Mouse (Mus musculus): Measurements from ENCODE around the gene Tbc1d5. TPM values are rescaled to one million over a fixed set of nuclear protein-coding genes. Genes with fewer than 3 reads are reported as not detected.

The Tbc1d5 gene
- polyA plus RNA-seq, 1 experiment from 2014 or later, result 10.2 TPM

DNA sequence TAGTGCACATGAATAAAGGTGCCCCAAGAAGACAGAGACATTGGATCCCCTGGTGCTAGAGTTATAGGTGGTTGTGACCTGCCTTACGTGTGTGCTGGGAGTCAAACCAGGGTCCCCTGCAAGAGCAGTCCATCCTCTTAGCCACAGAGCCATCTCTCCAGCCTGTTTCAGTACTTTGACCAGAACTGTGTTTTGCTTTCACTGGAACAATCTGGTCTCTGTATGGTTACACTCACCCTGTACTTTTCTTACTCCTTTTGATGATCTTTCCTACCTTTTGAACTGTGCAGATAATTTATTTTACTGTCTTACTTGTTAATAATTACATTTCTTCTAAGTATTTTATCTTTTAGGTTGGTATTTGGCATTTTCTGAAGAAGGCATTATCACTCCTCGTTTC is 387.5 kb downstream of the Tbc1d5 start:
- H3K27ac ChIP-seq, result no peak overlapping the region
- no peaks in the 10 kb centered on the region for H3K36me3 ChIP-seq
- 92% methylated on average over 2 of the region's 2 CpGs for WGBS
- H3K4me2 ChIP-seq, result no peak overlapping the region
- no peaks in the 10 kb centered on the region for H3K27me3 ChIP-seq
- no peak for ATAC-seq (ENCODE audit: insufficient number of reproducible peaks, insufficient read depth, low FRiP score, low TSS enrichment, low read depth)
- H3K4me3 ChIP-seq (replicated peaks), result no peak overlapping the region
- H3K4me1 ChIP-seq (replicated peaks), result no peaks in the 10 kb centered on the region
- no peak overlapping the region for H3K9ac ChIP-seq (replicated peaks)
- no peaks in the 10 kb centered on the region for H3K9me3 ChIP-seq

DNA sequence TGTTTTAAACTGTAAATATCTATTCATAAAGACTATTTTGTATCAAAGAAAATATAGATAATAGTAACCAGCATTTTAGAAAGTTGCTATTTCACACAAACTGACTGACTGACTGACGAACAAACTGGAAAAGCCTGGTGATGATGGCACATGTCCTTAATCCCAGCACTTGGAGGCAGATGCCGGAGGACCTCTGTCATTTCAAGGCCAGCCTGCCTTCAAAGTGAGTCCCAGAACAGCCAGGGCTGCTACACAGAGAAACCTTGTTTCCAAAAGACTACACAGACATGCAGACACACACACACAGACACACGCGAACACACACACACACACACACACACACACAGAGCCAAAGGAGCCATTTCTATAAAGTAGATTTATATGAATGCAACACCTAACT is 390.3 kb downstream of the Tbc1d5 start:
- no peak for ATAC-seq (ENCODE audit: insufficient number of reproducible peaks, insufficient read depth, low FRiP score, low TSS enrichment, low read depth)
- Histone ChIP-seq H3K4me2 (no peak overlapping the region), H3K4me3 (replicated peaks) (no peak overlapping the region), H3K27ac (no peak overlapping the region), H3K9me3 (no peaks in the 10 kb centered on the region), H3K36me3 (no peaks in the 10 kb centered on the region), H3K27me3 (no peaks in the 10 kb centered on the region), H3K4me1 (replicated peaks) (no peaks in the 10 kb centered on the region), H3K9ac (replicated peaks) (no peak overlapping the region)
- 87% methylated on average over 4 of the region's 4 CpGs for WGBS

DNA sequence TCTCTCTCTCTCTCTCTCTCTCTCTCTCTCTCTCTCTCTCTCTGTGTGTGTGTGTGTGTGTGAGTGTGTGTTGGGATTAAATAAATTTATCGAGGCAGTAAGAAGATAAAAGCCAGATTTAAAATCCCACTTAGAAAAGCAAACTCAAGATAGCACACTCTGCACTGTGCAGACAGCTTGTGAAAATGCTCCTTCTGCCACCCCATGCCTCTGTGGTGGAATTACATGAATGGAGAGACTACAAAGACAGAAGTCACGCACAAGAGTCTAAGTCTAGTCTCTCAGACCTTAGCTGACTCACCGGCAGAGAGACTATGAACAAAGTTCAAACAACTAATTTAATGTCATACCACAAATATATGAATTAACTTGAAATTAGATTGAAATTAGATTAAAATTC is 403.9 kb downstream of the Tbc1d5 start:
- ATAC-seq (ENCODE audit: insufficient number of reproducible peaks, insufficient read depth, low FRiP score, low TSS enrichment, low read depth), result no peak
- 80% methylated on average over 3 of the region's 3 CpGs for WGBS
- no peaks in the 10 kb centered on the region for H3K27me3 ChIP-seq
- H3K36me3 ChIP-seq, result no peaks in the 10 kb centered on the region
- H3K4me2 ChIP-seq, result no peak overlapping the region
- no peaks in the 10 kb centered on the region for H3K9me3 ChIP-seq
- no peak overlapping the region for H3K4me3 ChIP-seq (replicated peaks)
- H3K4me1 ChIP-seq (replicated peaks), result no peaks in the 10 kb centered on the region
- H3K9ac ChIP-seq (replicated peaks), result no peak overlapping the region
- H3K27ac ChIP-seq, result no peak overlapping the region

DNA sequence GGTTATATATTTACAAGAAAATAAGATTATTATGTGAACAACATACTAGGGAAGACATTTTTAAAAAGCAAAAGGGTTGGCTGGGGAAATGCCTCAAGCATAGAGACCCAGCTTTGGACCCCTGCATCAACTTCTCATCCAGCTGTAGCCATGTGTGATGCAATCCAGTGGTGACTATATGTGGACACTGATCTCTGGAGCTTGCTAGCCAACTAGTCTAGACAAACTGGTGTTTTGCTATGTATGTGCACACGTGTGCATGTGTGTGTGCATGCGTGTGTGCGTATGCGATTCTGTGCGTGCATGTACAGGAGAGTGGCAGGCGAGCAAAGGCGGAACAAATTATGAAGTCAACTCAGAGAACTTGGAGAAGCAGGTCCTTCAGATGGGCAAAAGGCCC is 414.8 kb downstream of the Tbc1d5 start:
- Histone ChIP-seq H3K9ac (replicated peaks) (no peak overlapping the region), H3K27me3 (no peaks in the 10 kb centered on the region), H3K4me1 (replicated peaks) (no peaks in the 10 kb centered on the region), H3K4me3 (replicated peaks) (no peak overlapping the region), H3K9me3 (no peaks in the 10 kb centered on the region), H3K4me2 (no peak overlapping the region), H3K36me3 (no peaks in the 10 kb centered on the region), H3K27ac (no peak overlapping the region)
- ATAC-seq (ENCODE audit: insufficient number of reproducible peaks, insufficient read depth, low FRiP score, low TSS enrichment, low read depth), result no peak
- 90% methylated on average over 7 of the region's 7 CpGs for WGBS

DNA sequence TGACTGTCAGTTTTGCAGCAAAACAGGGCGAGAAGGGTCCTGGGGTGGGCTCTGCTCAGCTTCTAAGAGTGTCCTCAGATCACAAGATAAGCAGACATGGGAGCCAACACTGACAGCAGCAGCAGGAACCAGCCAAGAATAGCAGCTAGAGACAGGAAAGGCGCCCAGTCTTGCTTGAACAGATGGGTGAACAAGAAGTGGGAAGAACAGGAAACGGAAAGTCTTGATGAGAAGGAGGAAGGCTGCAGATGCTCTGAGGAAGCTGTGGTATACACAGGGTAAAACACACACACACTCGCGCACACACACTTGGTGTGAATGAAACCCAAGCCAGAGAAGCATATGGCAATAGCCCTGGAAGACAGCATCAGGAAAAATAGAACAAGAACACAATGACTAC is 415.7 kb downstream of the Tbc1d5 start:
- no peaks in the 10 kb centered on the region for H3K9me3 ChIP-seq
- no peak overlapping the region for H3K4me3 ChIP-seq (replicated peaks)
- WGBS, result 88% methylated on average over 5 of the region's 5 CpGs
- no peak overlapping the region for H3K27ac ChIP-seq
- H3K4me2 ChIP-seq, result no peak overlapping the region
- H3K9ac ChIP-seq (replicated peaks), result no peak overlapping the region
- H3K4me1 ChIP-seq (replicated peaks), result no peaks in the 10 kb centered on the region
- no peak for ATAC-seq (ENCODE audit: insufficient number of reproducible peaks, insufficient read depth, low FRiP score, low TSS enrichment, low read depth)
- no peaks in the 10 kb centered on the region for H3K36me3 ChIP-seq
- no peaks in the 10 kb centered on the region for H3K27me3 ChIP-seq

DNA sequence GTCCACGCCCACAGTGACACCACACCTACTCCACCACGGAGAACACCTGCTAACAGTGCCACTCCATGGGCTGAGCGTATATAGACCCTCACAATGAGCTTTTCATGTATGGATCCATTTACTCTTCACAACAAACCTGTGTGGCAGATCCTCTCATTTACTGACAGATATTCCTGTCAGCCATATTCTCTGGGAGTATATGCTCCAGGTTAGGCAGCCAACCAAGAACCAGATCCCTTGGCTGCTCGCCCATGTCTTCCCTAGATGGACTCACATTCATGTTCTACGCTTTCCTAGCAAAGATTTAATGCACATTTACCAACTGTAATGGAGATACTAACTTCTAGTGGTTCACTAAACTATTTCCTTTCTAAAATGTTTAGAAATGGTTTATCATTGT is 416.9 kb downstream of the Tbc1d5 start:
- no peak overlapping the region for H3K9ac ChIP-seq (replicated peaks)
- H3K4me1 ChIP-seq (replicated peaks), result no peaks in the 10 kb centered on the region
- no peaks in the 10 kb centered on the region for H3K36me3 ChIP-seq
- no peak overlapping the region for H3K27ac ChIP-seq
- no peak overlapping the region for H3K4me2 ChIP-seq
- WGBS, result 83% methylated on average over 5 of the region's 5 CpGs
- no peaks in the 10 kb centered on the region for H3K9me3 ChIP-seq
- no peaks in the 10 kb centered on the region for H3K27me3 ChIP-seq
- ATAC-seq (ENCODE audit: insufficient number of reproducible peaks, insufficient read depth, low FRiP score, low TSS enrichment, low read depth), result no peak
- H3K4me3 ChIP-seq (replicated peaks), result no peak overlapping the region

DNA sequence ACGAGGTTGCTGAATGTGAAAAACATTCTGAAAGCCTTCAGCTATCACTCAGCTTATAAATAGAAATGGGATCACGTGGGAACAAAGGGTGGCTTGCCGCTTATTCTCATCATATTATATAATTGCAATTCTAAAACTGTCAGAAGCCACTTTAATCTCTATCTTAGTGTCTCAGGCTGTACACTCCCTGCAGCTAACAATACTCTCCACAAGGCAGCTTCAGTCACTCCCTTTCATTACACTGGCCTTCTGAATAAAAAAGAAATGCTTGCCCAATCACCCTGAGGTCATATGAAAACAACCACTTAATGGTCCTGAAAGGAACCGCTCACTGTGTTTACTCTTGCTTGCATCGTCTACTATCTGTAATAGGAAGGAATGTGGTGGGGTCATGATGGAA is 418.1 kb downstream of the Tbc1d5 start:
- H3K4me1 ChIP-seq (replicated peaks), result no peaks in the 10 kb centered on the region
- WGBS, result 79% methylated on average over 5 of the region's 5 CpGs
- no peak for ATAC-seq (ENCODE audit: insufficient number of reproducible peaks, insufficient read depth, low FRiP score, low TSS enrichment, low read depth)

DNA sequence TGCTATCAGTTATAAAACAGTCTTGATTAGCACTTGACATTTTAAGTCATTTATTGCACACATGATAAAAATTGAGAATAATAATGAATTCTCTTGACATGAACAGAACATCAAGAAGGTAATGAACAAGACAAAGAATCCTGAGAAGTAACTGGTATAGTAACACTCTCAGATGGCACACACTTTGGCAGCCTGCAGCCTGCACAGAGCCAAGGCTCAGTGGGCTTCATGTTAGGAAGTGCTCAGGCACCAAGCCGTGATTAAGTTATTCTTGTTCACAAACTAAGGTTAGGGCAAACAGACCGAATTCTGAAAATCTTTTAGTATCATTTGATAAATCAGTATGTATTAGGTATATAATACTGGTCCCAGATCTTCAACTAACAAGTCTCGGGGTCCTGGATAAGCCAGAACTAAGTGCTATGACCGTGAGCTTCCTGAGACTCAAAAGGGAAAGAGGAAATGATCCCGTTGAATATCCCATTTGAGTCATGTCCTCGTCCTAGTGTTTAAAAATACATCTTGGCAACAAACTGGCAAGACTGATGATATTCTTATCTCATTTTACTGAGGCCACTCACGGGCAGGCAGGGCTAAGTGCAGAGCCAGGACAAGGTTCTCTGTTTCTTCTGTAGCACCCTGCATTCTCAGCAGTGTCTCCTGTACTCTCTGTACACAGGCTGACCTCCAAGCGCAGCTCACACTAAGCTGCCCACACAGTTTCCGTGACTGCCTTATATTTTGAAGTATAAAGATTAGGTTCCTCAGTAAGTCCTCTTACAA is 425.6 kb downstream of the Tbc1d5 start:
- no peaks in the 10 kb centered on the region for H3K36me3 ChIP-seq
- no peak for ATAC-seq (ENCODE audit: insufficient number of reproducible peaks, insufficient read depth, low FRiP score, low TSS enrichment, low read depth)
- no peaks in the 10 kb centered on the region for H3K27me3 ChIP-seq
- H3K9me3 ChIP-seq, result no peaks in the 10 kb centered on the region
- H3K4me1 ChIP-seq (replicated peaks), result no peaks in the 10 kb centered on the region
- H3K27ac ChIP-seq, result no peak overlapping the region
- H3K9ac ChIP-seq (replicated peaks), result no peak overlapping the region
- 81% methylated on average over 9 of the region's 9 CpGs for WGBS
- H3K4me3 ChIP-seq (replicated peaks), result no peak overlapping the region
- H3K4me2 ChIP-seq, result no peak overlapping the region

More for the DNA sequence above, 418.1 kb downstream of the Tbc1d5 start:
- Histone ChIP-seq H3K36me3 (no peaks in the 10 kb centered on the region), H3K4me3 (replicated peaks) (no peak overlapping the region), H3K9me3 (no peaks in the 10 kb centered on the region), H3K9ac (replicated peaks) (no peak overlapping the region), H3K27ac (no peak overlapping the region), H3K27me3 (no peaks in the 10 kb centered on the region), H3K4me2 (no peak overlapping the region)

DNA sequence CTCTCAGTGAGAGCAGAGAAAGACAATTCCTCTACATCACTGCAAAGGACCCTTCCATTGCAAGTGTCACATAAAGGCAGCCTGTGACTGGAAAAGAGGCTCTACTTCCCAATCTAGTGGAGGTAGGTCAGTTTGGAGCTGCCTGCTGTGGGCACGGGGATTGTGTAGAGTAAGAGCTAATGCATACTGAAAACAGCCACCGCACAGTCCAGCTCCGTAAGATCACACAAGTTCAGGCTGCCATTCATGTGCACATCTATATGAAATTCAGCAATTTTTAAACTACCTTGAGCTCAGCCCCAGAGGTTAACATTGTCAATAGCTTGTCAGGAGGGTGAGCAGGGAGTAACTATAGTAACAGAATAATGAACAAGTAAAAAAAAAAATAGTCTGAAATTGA is 426.4 kb downstream of the Tbc1d5 start:
- Histone ChIP-seq H3K4me1 (replicated peaks) (no peaks in the 10 kb centered on the region), H3K9me3 (no peaks in the 10 kb centered on the region), H3K9ac (replicated peaks) (no peak overlapping the region), H3K27ac (no peak overlapping the region), H3K36me3 (no peaks in the 10 kb centered on the region), H3K27me3 (no peaks in the 10 kb centered on the region), H3K4me3 (replicated peaks) (no peak overlapping the region), H3K4me2 (no peak overlapping the region)
- WGBS, result 83% methylated on average over 3 of the region's 3 CpGs
- ATAC-seq (ENCODE audit: insufficient number of reproducible peaks, insufficient read depth, low FRiP score, low TSS enrichment, low read depth), result no peak

DNA sequence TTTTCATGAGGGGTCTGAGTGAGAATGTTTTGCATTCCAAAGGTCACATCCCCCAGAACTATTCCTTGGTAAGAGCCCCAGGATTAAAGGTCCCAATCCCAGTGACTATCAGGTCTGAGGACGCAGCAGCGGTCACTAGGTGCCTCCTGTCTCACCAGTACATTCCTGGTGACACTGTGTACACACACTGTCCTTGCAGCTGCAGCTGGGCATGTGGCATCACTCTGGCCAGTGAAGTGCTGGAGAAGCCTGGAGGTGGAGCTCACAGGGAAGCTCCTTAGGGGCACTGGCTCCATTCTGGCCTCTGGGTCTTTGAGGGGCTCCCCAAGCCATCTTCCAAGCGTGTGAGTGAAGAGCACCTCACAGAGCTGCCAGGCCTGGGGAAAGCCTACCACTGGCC is 427.2 kb downstream of the Tbc1d5 start:
- Histone ChIP-seq H3K4me2 (no peak overlapping the region), H3K4me1 (replicated peaks) (no peaks in the 10 kb centered on the region), H3K27ac (no peak overlapping the region), H3K9ac (replicated peaks) (no peak overlapping the region), H3K36me3 (no peaks in the 10 kb centered on the region), H3K27me3 (no peaks in the 10 kb centered on the region), H3K4me3 (replicated peaks) (no peak overlapping the region), H3K9me3 (no peaks in the 10 kb centered on the region)
- ATAC-seq (ENCODE audit: insufficient number of reproducible peaks, insufficient read depth, low FRiP score, low TSS enrichment, low read depth), result no peak
- 83% methylated on average over 3 of the region's 3 CpGs for WGBS

DNA sequence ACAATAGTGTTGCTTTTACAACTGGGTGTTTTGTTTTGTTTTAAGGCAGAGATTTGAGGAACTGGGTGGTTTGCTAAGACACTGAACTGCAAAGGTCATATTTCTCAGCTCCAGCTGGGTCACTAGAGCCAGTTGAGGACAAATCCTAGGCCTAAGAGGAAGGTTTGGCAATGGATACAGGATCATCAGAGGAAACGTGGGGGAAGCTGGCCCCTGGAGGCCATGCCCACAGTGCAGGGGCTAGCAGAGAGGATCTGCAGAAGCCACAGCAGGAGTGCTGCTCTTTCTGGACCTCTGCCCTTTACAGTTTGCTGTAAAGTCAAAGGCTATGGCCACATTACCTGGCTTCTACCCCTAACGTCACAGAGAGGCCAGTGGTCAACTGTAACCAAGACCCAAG is 428.3 kb downstream of the Tbc1d5 start:
- H3K36me3 ChIP-seq, result no peaks in the 10 kb centered on the region
- 20% methylated on average over 2 of the region's 2 CpGs for WGBS
- no peak overlapping the region for H3K4me2 ChIP-seq
- H3K27me3 ChIP-seq, result no peaks in the 10 kb centered on the region
- H3K27ac ChIP-seq, result no peak overlapping the region
- H3K4me1 ChIP-seq (replicated peaks), result no peaks in the 10 kb centered on the region
- H3K9ac ChIP-seq (replicated peaks), result no peak overlapping the region
- no peak overlapping the region for H3K4me3 ChIP-seq (replicated peaks)
- no peak for ATAC-seq (ENCODE audit: insufficient number of reproducible peaks, insufficient read depth, low FRiP score, low TSS enrichment, low read depth)
- no peaks in the 10 kb centered on the region for H3K9me3 ChIP-seq

DNA sequence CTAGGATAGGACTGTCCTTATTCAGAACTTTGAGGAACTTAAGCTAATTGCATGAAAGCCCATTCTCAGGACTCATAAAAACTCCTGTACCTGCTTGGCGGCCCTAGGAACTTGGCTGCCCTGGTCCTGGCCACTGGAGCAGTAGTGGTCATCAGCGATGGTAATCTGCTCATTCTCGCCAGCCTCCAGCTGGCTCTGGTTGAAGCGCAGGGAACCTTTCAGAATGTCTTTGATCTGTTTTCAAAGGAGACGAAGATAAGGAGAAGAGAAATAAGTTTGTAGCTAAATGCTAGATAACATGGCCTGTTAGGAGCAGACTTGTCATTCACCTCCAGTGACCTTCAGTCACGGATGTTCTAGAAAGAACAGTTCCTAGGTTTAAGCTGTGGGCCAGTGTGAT is 437.8 kb downstream of the Tbc1d5 start:
- no peaks in the 10 kb centered on the region for H3K9me3 ChIP-seq
- H3K36me3 ChIP-seq, result no peaks in the 10 kb centered on the region
- no peak for ATAC-seq (ENCODE audit: insufficient number of reproducible peaks, insufficient read depth, low FRiP score, low TSS enrichment, low read depth)
- H3K4me3 ChIP-seq (replicated peaks), result no peak overlapping the region
- no peaks in the 10 kb centered on the region for H3K27me3 ChIP-seq
- H3K4me2 ChIP-seq, result no peak overlapping the region
- H3K27ac ChIP-seq, result no peak overlapping the region
- 64% methylated on average over 6 of the region's 6 CpGs for WGBS
- no peak overlapping the region for H3K9ac ChIP-seq (replicated peaks)
- no peaks in the 10 kb centered on the region for H3K4me1 ChIP-seq (replicated peaks)

All from limb, embryonic 12.5 days (tissue).